Mouse (Mus musculus) heart, embryonic 15.5 days (tissue): ENCODE measurements around the gene Echdc2. TPM values are rescaled to one million over a fixed set of nuclear protein-coding genes. Genes with fewer than 3 reads are reported as not detected.

Source experiments
- ATAC-seq: fragments of 200-750 bp; cut with Nextera tagmentation; replicated peaks from 2 replicates; pipeline ENCODE4 v1.8.0; 2017; ENCODE audit warnings: low read depth, moderate TSS enrichment; ENCODE audit not compliant: insufficient number of reproducible peaks, insufficient read depth, low FRiP score
- H3K27ac ChIP-seq: fragments of 300-500 bp; sonication (generic); 2 replicates; pipeline ENCODE4 v1.5.1; 2015; ENCODE audit warnings: mild to moderate bottlenecking, inconsistent platforms
- H3K27me3 ChIP-seq: fragments of 300-500 bp; sonication (generic); 2 replicates; pipeline ENCODE4 v1.6.1; 2015; ENCODE audit warnings: inconsistent platforms
- H3K36me3 ChIP-seq: fragments of 300-500 bp; sonication (generic); 2 replicates; pipeline ENCODE4 v1.6.1; 2015; ENCODE audit warnings: mild to moderate bottlenecking, inconsistent platforms
- H3K4me1 ChIP-seq: fragments of 300-500 bp; sonication (generic); replicated peaks from 2 replicates; pipeline ENCODE4 v1.6.1; 2015; ENCODE audit warnings: inconsistent platforms
- H3K4me2 ChIP-seq: fragments of 300-500 bp; sonication (generic); 2 replicates; pipeline ENCODE4 v1.6.1; 2015; ENCODE audit warnings: inconsistent platforms, mild to moderate bottlenecking, moderate library complexity
- H3K4me3 ChIP-seq: fragments of 300-500 bp; sonication (generic); 2 replicates; pipeline ENCODE4 v1.5.1; 2015; ENCODE audit warnings: mild to moderate bottlenecking, inconsistent platforms
- H3K9ac ChIP-seq: fragments of 300-500 bp; sonication (generic); 2 replicates; pipeline ENCODE4 v1.6.1; 2015; ENCODE audit warnings: mild to moderate bottlenecking, inconsistent platforms
- H3K9me3 ChIP-seq: fragments of 300-500 bp; sonication (generic); replicated peaks from 2 replicates; pipeline ENCODE4 v1.6.1; 2016; ENCODE audit warnings: inconsistent platforms
- WGBS: fragments of 180-500 bp; shearing (Covaris S2); methylation state at CpG from one replicate; pipeline ENCODE4 v1.1.7; 2015; ENCODE audit warnings: mixed read lengths; 5-methylcytosine and 5-hydroxymethylcytosine counted together
- polyA plus RNA-seq: library from polyadenylated mRNA; unstranded; fragments of >200 nt; fragmentation: Nextera tagmentation; extraction: Ambion mirVana; gene quantifications from 2 replicates; pipeline ENCODE4 v1.2.1, GENCODE M21; 2015

Gene Echdc2
- polyA plus RNA-seq, 1 experiment from 2014 or later: 19.9 TPM

GRCm38 (mm10) chr4:108204629-108205028, 39.4 kb downstream of the Echdc2 start:
- Histone ChIP-seq H3K4me3 (no peak overlapping the region), H3K27ac (no peak overlapping the region), H3K27me3 (no peaks in the 10 kb centered on the region), H3K9ac (no peak overlapping the region), H3K4me2 (no peak overlapping the region), H3K4me1 (no peaks in the 10 kb centered on the region), H3K36me3 (no peaks in the 10 kb centered on the region), H3K9me3 (no peaks in the 10 kb centered on the region)
- ATAC-seq: no peak
- WGBS: 75% methylated on average over 6 of the region's 6 CpGs

GRCm38 (mm10) chr4:108213023-108213422, 47.8 kb downstream of the Echdc2 start:
- Histone ChIP-seq H3K27ac (no peak overlapping the region), H3K4me3 (no peak overlapping the region), H3K4me1 (peaks cover 9% of the 10 kb centered on the region), H3K36me3 (no peaks in the 10 kb centered on the region), H3K9ac (no peak overlapping the region), H3K4me2 (no peak overlapping the region), H3K27me3 (peaks cover 13% of the 10 kb centered on the region), H3K9me3 (no peaks in the 10 kb centered on the region)
- 74% methylated on average over 2 of the region's 2 CpGs for WGBS
- no peak for ATAC-seq

GRCm38 (mm10) chr4:108217332-108218179, 52.3 kb downstream of the Echdc2 start, which contains the start of gene Zyg11a:
TSS of gene Zyg11a (minus strand) at chr4:108218048.
- Histone ChIP-seq H3K4me2 (peak within 1 kb of the TSS; percentile 89), H3K4me1 (peaks cover 17% of the 10 kb centered on the region), H3K9ac (peak within 1 kb of the TSS; percentile 46), H3K36me3 (no peaks in the 10 kb centered on the region), H3K9me3 (no peaks in the 10 kb centered on the region), H3K4me3 (peak within 1 kb of the TSS; percentile 58), H3K27ac (no peak within 1 kb of the TSS), H3K27me3 (peaks cover 25% of the 10 kb centered on the region)
- 2% methylated on average over 107 of the region's 107 CpGs for WGBS
- 0 out of 2 replicates have a peak, but pooled peaks have one; percentile 35 for ATAC-seq

- no peaks in the 10 kb centered on the region for H3K36me3 ChIP-seq
- H3K4me2 ChIP-seq: peak overlapping the region; percentile 36
- no peak overlapping the region for H3K27ac ChIP-seq
- peaks cover 25% of the 10 kb centered on the region for H3K27me3 ChIP-seq
- H3K4me3 ChIP-seq: no peak overlapping the region
- no peak; the same call in 1 of the 2 replicates for ATAC-seq
- WGBS: 6% methylated on average over 9 of the region's 9 CpGs
- no peak overlapping the region for H3K9ac ChIP-seq
- no peaks in the 10 kb centered on the region for H3K9me3 ChIP-seq
- H3K4me1 ChIP-seq: peaks cover 17% of the 10 kb centered on the region
These were observed 53.8 kb downstream of the Echdc2 start for GRCm38 (mm10) chr4:108219019-108219418.

GRCm38 (mm10) chr4:108222507-108222906, 57.3 kb downstream of the Echdc2 start:
- no peak for ATAC-seq
- WGBS: 92% methylated on average over 5 of the region's 5 CpGs
- no peaks in the 10 kb centered on the region for H3K36me3 ChIP-seq
- no peak overlapping the region for H3K9ac ChIP-seq
- no peaks in the 10 kb centered on the region for H3K9me3 ChIP-seq
- H3K27ac ChIP-seq: no peak overlapping the region
- peaks cover 15% of the 10 kb centered on the region for H3K4me1 ChIP-seq
- H3K27me3 ChIP-seq: peaks cover 16% of the 10 kb centered on the region
- H3K4me2 ChIP-seq: no peak overlapping the region
- no peak overlapping the region for H3K4me3 ChIP-seq

- no peak overlapping the region for H3K4me3 ChIP-seq
- H3K27me3 ChIP-seq: no peaks in the 10 kb centered on the region
- H3K4me1 ChIP-seq: peaks cover 2% of the 10 kb centered on the region; the same call in 1 of the 2 replicates
- no peak overlapping the region for H3K4me2 ChIP-seq
- no peak for ATAC-seq
- H3K9ac ChIP-seq: no peak overlapping the region
- 76% methylated on average over 3 of the region's 3 CpGs for WGBS
- no peaks in the 10 kb centered on the region for H3K36me3 ChIP-seq
- no peak overlapping the region for H3K27ac ChIP-seq
- H3K9me3 ChIP-seq: no peaks in the 10 kb centered on the region
These were observed 60.2 kb downstream of the Echdc2 start for GRCm38 (mm10) chr4:108225341-108225872.

Other genes starting within 250 kb of the Echdc2 start
- 54.0 and 55.1 TPM in 2 replicates for gene Cpt2, start 241.8 kb upstream of the Echdc2 start, polyA plus RNA-seq
- gene Slc1a7, start 197.1 kb upstream of the Echdc2 start, polyA plus RNA-seq: 0.05 TPM in 2 replicates
- gene Podn, start 69.0 kb upstream of the Echdc2 start, polyA plus RNA-seq: 0.26 and 0.51 TPM in 2 replicates
- 171 and 190 TPM in 2 replicates for gene Scp2, start 20.4 kb upstream of the Echdc2 start, polyA plus RNA-seq
- gene Zyg11a, start 52.6 kb downstream of the Echdc2 start, polyA plus RNA-seq: 0.08 TPM in 1 of 2 replicates, not detected in the other
- 6.7 and 8.3 TPM in 2 replicates for gene Zyg11b, start 135.7 kb downstream of the Echdc2 start, polyA plus RNA-seq
- 41.2 and 48.0 TPM in 2 replicates for gene Coa7, start 162.7 kb downstream of the Echdc2 start, polyA plus RNA-seq
- gene Shisal2a, start 217.9 kb downstream of the Echdc2 start, polyA plus RNA-seq: 1.2 and 1.3 TPM in 2 replicates
- 60.4 and 60.6 TPM in 2 replicates for gene Gpx7, start 241.5 kb downstream of the Echdc2 start, polyA plus RNA-seq